Mouse (Mus musculus): Measurements from ENCODE around the gene Adh7. TPM values are rescaled to one million over a fixed set of nuclear protein-coding genes. Genes with fewer than 3 reads are reported as not detected.

Gene Adh7
- polyA plus RNA-seq, 1 experiment from 2014 or later = not detected

- no peak overlapping the region for H3K4me3 ChIP-seq
- 78% methylated on average over 7 of the region's 7 CpGs for WGBS
- H3K27me3 ChIP-seq (replicated peaks; ENCODE audit: low read depth, poor library complexity, severe bottlenecking) = no peaks in the 10 kb centered on the region
- no peaks in the 10 kb centered on the region for H3K36me3 ChIP-seq (replicated peaks)
- DNase-seq (ENCODE audit: low spot score) = no peak
- peaks cover 3% of the 10 kb centered on the region; the same call in 1 of the 2 replicates for H3K4me1 ChIP-seq
- no peaks in the 10 kb centered on the region for H3K9me3 ChIP-seq
- H3K27ac ChIP-seq (replicated peaks) = no peak overlapping the region; the same call in 1 of the 2 replicates
Measured at GRCm38 (mm10) chr3:138244338-138244874, 26.8 kb downstream of the Adh7 start.

- Histone ChIP-seq H3K36me3 (replicated peaks) (no peaks in the 10 kb centered on the region), H3K4me1 (peaks cover 3% of the 10 kb centered on the region; the same call in 1 of the 2 replicates), H3K27ac (replicated peaks) (no peak overlapping the region), H3K27me3 (replicated peaks; ENCODE audit: low read depth, poor library complexity, severe bottlenecking) (no peaks in the 10 kb centered on the region), H3K9me3 (no peaks in the 10 kb centered on the region), H3K4me3 (no peak overlapping the region)
- DNase-seq (ENCODE audit: low spot score) = no peak
Measured at GRCm38 (mm10) chr3:138246511-138247020, 29.0 kb downstream of the Adh7 start.

- no peak for DNase-seq (ENCODE audit: low spot score)
- no peaks in the 10 kb centered on the region for H3K36me3 ChIP-seq (replicated peaks)
- H3K4me1 ChIP-seq = peaks cover 3% of the 10 kb centered on the region; the same call in 1 of the 2 replicates
- H3K27ac ChIP-seq (replicated peaks) = no peak overlapping the region
- WGBS = 84% methylated on average over 4 of the region's 4 CpGs
- no peaks in the 10 kb centered on the region for H3K27me3 ChIP-seq (replicated peaks; ENCODE audit: low read depth, poor library complexity, severe bottlenecking)
- H3K9me3 ChIP-seq = no peaks in the 10 kb centered on the region
- no peak overlapping the region for H3K4me3 ChIP-seq
Measured at GRCm38 (mm10) chr3:138247241-138247640, 29.7 kb downstream of the Adh7 start.

DNA sequence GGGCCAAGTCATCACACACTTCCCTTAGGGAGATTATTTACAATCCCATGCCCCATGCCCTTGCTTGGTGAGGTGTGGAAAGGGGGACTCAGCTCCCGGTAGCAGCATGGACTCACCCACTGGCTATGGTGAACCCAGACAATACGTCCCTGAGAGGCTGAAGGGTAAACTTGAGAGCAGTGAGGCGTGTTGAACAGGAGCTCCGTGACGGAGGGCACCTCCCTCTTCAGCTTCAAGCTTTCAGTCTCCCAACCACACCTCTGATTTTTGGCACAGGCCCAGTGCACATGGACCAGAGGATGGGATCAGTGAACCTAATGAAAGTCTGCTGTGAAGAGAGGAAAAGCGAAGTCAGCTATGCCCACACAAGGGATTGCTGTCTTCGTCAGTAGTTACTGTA lies 30.5 kb downstream of the Adh7 start:
- H3K4me3 ChIP-seq = no peak overlapping the region
- no peak for DNase-seq (ENCODE audit: low spot score)
- no peaks in the 10 kb centered on the region for H3K27me3 ChIP-seq (replicated peaks; ENCODE audit: low read depth, poor library complexity, severe bottlenecking)
- H3K9me3 ChIP-seq = no peaks in the 10 kb centered on the region
- H3K4me1 ChIP-seq = peaks cover 3% of the 10 kb centered on the region; the same call in 1 of the 2 replicates
- no peaks in the 10 kb centered on the region for H3K36me3 ChIP-seq (replicated peaks)
- WGBS = 85% methylated on average over 7 of the region's 7 CpGs
- H3K27ac ChIP-seq (replicated peaks) = no peak overlapping the region

DNA sequence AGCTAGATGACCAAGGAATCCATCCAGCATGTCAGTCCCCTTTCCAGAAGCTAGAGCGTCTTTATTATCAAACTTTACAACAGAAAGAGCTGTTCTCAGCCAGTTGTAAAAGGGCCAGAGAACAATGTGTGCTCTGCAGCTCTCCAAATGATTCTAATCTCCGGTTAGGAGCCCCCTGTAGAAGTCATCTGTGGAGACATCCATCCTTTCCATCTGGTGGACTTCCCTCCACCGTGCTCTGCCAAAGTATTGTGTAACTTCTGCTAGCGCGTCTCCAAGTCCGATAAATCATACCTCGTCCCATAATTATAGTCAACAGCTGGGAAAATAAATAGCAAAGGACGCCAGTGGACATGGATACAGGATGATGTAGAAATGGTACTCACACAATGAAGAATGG lies 31.2 kb downstream of the Adh7 start:
- Histone ChIP-seq H3K4me1 (peaks cover 3% of the 10 kb centered on the region; the same call in 1 of the 2 replicates), H3K4me3 (no peak overlapping the region), H3K27ac (replicated peaks) (no peak overlapping the region), H3K36me3 (replicated peaks) (no peaks in the 10 kb centered on the region), H3K27me3 (replicated peaks; ENCODE audit: low read depth, poor library complexity, severe bottlenecking) (no peaks in the 10 kb centered on the region), H3K9me3 (no peaks in the 10 kb centered on the region)
- 93% methylated on average over 8 of the region's 8 CpGs for WGBS
- no peak for DNase-seq (ENCODE audit: low spot score)

GRCm38 (mm10) chr3:138251156-138251555 lies 33.6 kb downstream of the Adh7 start:
- Histone ChIP-seq H3K4me3 (no peak overlapping the region), H3K9me3 (no peaks in the 10 kb centered on the region), H3K27ac (replicated peaks) (no peak overlapping the region), H3K27me3 (replicated peaks; ENCODE audit: low read depth, poor library complexity, severe bottlenecking) (no peaks in the 10 kb centered on the region), H3K4me1 (peaks cover 8% of the 10 kb centered on the region; the same call in 1 of the 2 replicates), H3K36me3 (replicated peaks) (no peaks in the 10 kb centered on the region)
- DNase-seq (ENCODE audit: low spot score) = no peak
- WGBS = 87% methylated on average over 6 of the region's 6 CpGs

DNA sequence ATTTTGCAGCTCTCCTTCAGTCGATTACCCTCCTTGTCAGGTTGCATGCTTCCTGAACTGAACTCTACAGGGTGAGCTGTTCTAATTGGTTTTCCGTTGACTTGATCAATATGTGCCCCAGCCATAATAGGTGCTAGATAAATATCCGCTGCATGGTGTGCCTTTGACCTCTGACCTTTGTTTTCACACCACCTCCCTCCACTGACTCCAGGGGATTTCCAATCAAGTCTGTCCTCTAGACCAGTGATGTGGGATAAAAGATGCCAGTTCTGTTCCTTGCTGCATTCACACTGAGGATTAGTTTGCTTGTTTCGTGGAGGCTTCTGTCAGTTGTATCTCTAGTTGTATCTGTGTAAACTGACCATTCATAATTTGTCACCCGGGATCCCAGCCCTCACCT lies 36.6 kb downstream of the Adh7 start:
- H3K27me3 ChIP-seq (replicated peaks; ENCODE audit: low read depth, poor library complexity, severe bottlenecking) = no peaks in the 10 kb centered on the region
- WGBS = 53% methylated on average over 5 of the region's 5 CpGs
- H3K4me3 ChIP-seq = no peak overlapping the region
- DNase-seq (ENCODE audit: low spot score) = no peak
- H3K27ac ChIP-seq (replicated peaks) = no peak overlapping the region
- H3K36me3 ChIP-seq (replicated peaks) = no peaks in the 10 kb centered on the region
- no peaks in the 10 kb centered on the region for H3K9me3 ChIP-seq
- H3K4me1 ChIP-seq = peaks cover 8% of the 10 kb centered on the region; the same call in 1 of the 2 replicates

DNA sequence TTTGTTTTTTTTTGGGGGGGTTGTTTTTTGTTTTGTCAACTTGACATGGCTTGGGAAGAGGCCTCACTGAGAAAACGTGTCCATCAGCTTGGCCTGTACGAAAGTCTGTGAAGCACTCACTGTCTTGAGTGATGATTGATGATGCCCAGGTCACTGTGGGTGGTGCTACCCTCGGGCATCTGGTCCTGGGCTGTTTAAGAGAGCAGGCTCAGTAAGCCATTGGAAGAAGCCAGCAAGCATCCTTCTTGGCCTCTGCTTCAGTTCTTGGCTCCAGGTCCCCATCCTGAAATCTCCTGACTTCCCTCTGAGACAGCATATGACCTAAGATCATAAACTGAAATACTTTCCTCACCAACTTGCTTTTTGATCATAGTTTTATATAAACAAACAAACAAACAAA lies 37.8 kb downstream of the Adh7 start:
- Histone ChIP-seq H3K27me3 (replicated peaks; ENCODE audit: low read depth, poor library complexity, severe bottlenecking) (no peaks in the 10 kb centered on the region), H3K9me3 (no peaks in the 10 kb centered on the region), H3K4me1 (peaks cover 8% of the 10 kb centered on the region; the same call in 1 of the 2 replicates), H3K36me3 (replicated peaks) (no peaks in the 10 kb centered on the region), H3K4me3 (no peak overlapping the region), H3K27ac (replicated peaks) (no peak overlapping the region)
- WGBS = 75% methylated on average over 3 of the region's 3 CpGs
- DNase-seq (ENCODE audit: low spot score) = no peak

- WGBS = 81% methylated on average over 9 of the region's 9 CpGs
- DNase-seq (ENCODE audit: low spot score) = no peak
- no peak overlapping the region for H3K4me3 ChIP-seq
Measured at GRCm38 (mm10) chr3:138255780-138256550, 38.4 kb downstream of the Adh7 start.

DNA sequence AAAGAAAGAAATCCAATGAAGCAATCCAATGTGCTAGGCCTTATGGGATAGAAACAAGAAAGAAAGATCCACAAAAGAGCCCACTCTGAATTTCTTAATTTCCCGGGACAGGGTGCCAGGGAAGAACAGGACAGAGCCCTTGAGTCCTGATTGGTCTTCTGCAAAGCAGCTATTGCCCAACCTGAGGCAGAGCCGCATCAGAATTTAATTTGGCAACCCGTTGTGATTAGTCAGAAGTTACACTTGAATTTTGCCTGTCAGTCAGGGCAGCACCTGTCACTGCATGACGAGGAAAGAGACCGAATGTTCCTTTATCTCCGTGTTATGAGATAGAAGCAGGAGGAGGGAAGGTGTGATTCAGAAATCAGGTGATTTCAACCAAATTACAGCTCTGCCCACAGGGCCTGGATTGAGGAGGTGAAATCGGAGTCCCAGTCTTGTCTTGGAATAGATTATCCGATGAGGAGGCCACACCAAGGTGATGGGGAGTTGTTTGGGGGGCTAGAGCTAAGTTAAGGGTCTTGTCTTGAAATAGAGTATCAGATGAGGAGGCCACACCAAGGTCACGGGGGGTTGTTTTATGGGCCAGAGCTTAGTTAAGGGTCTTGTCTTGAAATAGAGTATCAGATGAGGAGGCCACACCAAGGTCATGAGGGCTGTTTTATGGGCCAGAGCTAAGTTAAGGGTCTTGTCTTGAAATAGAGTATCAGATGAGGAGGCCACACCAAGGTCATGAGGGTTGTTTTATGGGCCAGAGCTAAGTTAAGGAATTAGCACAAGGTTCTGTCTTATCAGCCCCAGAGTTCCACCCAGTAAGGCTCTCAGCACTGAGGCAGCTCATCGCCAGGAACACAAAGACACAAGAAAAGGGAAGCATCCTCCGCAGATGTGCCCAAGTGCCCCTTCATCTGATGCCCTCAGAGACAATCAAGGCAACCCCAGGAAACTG lies 43.4 kb downstream of the Adh7 start, which contains the start of gene Adh1:
Adh1 (plus strand) TSS at position 271 of the 949 bp plus-strand sequence.
- DNase-seq (ENCODE audit: low spot score) = no peak
- H3K4me1 ChIP-seq = peaks cover 6% of the 10 kb centered on the region; the same call in 1 of the 2 replicates
- 88% methylated on average over 11 of the region's 11 CpGs for WGBS

More at GRCm38 (mm10) chr3:138255780-138256550, 38.4 kb downstream of the Adh7 start:
- Histone ChIP-seq H3K27me3 (replicated peaks; ENCODE audit: low read depth, poor library complexity, severe bottlenecking) (no peaks in the 10 kb centered on the region), H3K27ac (replicated peaks) (no peak overlapping the region), H3K36me3 (replicated peaks) (no peaks in the 10 kb centered on the region), H3K9me3 (no peaks in the 10 kb centered on the region), H3K4me1 (peaks cover 8% of the 10 kb centered on the region; the same call in 1 of the 2 replicates)

DNA sequence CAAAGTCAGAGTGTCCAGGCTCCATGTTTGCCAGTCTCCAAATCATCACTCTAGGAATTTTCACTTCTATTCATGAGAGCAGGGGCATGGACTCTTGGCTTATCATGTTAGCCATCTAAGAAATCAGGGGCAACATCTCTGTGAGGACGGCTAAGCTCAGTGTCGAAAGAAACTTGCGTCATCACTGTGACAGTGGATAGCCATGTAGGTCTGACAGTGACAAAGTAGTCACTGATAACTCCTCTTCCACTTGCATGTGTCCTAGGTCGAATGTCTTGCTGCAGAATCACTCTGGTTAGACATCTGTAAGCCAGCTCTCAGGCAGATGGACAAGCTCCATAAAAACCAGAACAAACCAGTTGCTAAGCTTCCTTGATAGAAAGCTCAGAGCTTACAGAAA lies 45.0 kb downstream of the Adh7 start:
- Histone ChIP-seq H3K4me1 (peaks cover 6% of the 10 kb centered on the region; the same call in 1 of the 2 replicates), H3K4me3 (no peak overlapping the region), H3K27ac (replicated peaks) (no peak overlapping the region), H3K27me3 (replicated peaks; ENCODE audit: low read depth, poor library complexity, severe bottlenecking) (no peaks in the 10 kb centered on the region), H3K36me3 (replicated peaks) (no peaks in the 10 kb centered on the region), H3K9me3 (no peaks in the 10 kb centered on the region)
- 86% methylated on average over 4 of the region's 4 CpGs for WGBS
- DNase-seq (ENCODE audit: low spot score) = no peak

More for the DNA sequence above, 43.4 kb downstream of the Adh7 start, which contains the start of gene Adh1:
- H3K27ac ChIP-seq (replicated peaks) = no peak within 1 kb of the TSS
- no peak within 1 kb of the TSS for H3K4me3 ChIP-seq
- H3K36me3 ChIP-seq (replicated peaks) = no peaks in the 10 kb centered on the region
- no peaks in the 10 kb centered on the region for H3K27me3 ChIP-seq (replicated peaks; ENCODE audit: low read depth, poor library complexity, severe bottlenecking)
- no peaks in the 10 kb centered on the region for H3K9me3 ChIP-seq

All from embryonic facial prominence, embryonic 10.5 days (tissue).